Mouse (Mus musculus): ENCODE measurements around the gene Agap1.
A peak's percentile ranks its signal among the peaks of the same experiment; 100 is the strongest.

Gene Agap1

GRCm38 (mm10) chr1:89576174-89576890 lies 121.7 kb downstream of the Agap1 start:
- no peak for DNase-seq (ENCODE audit: extremely low spot score, low spot score)

GRCm38 (mm10) chr1:89576985-89577384 lies 122.4 kb downstream of the Agap1 start:
- peak; percentile 62 for DNase-seq (ENCODE audit: extremely low spot score, low spot score)

- peak; percentile 80 for DNase-seq (ENCODE audit: extremely low spot score, low spot score)
Measured at GRCm38 (mm10) chr1:89580031-89580998, 125.7 kb downstream of the Agap1 start.

DNA sequence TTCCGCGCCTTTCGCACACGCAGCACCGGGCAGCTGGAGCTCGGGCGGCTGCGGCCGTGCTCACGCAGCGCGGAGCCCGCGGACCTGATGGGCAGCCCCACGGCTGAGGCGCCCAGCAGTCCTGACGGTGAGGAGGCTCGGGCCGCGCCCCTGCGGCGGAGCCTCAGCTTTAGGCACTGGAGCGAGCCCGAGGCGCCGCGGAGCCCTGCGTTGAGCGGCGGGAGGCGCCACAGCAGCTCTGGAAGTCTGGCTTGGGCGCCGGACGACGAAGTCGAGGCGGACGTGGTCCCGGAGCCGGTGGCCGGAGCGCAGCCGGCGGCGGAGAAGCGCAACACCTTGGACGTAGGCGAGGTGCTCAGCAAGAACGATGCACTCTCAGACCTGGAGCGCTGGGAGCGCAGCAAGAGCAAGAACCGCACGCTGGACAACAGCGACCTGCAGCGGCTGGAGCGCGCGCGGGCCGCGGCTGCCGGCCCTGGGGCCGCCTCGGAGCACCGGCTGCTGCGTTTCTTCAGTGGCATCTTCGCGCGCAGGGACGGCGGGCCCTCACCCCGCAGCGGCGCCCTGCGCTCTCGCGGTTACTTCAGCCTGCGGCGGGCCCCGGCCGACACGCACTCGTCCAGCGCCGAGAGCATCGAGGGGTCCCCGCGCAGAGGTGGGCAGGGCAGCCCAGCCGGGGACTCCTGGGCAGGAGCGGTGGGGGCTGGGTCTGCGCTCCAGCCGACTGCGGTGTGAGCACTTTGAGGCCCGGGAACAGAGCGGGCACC lies 126.6 kb downstream of the Agap1 start:
- peak; percentile 68 for DNase-seq (ENCODE audit: extremely low spot score, low spot score)

- no peak for DNase-seq (ENCODE audit: extremely low spot score, low spot score)
Measured at GRCm38 (mm10) chr1:89581766-89582125, 127.1 kb downstream of the Agap1 start.

DNA sequence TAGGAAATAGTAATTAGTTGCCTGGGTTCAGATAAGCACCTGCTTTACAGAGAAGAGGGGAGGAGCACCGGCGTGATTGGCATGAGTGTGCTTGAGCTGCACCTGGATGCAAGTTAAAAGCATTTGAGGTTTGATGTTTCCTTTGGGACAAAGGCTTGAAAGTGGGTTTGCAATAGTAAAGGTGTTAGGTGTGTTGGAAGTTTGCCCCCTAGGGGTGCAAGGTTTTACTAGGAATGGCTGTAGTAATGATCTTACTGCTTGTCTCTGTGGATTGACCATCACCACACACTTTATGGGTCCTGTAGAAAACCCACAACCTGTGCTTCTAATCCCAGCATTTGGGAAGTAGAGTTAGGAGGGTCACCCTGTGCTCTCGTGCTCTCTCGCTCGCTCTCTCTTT lies 128.8 kb downstream of the Agap1 start:
- no peak for DNase-seq (ENCODE audit: extremely low spot score, low spot score)

DNA sequence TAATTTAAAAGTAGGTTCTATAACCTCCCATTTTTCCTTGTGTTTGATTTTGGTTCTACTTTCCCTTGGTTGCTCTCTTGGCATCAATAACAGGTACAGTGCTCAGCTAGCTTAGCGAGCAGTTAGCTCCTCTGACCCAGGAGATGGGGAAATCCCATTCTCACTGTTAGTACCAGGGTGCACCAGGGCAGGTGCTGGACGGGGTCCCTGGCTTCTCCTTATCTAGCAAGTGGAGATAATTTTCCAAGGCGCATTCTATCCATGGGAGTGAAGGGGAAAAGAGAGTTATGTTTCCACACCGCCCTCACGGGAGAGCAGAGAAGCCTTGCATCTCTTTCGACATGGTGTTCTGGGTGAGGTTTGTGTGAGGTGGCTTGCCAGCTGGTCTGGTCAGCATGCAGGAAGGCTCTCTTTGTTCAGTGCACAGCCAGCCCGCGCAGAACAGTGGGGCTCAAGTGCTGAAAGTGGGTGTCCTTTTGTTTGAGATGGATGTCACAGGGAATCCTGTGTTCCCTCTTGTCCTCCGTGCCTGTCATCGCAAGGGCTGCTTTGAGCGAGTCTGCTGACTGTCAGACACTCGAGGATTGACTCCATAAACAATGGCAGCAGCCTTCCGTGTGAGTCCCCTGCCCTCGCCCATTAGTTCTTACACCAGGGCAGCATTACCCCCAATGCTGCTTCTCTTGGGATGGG lies 132.5 kb downstream of the Agap1 start:
- DNase-seq (ENCODE audit: extremely low spot score, low spot score), result no peak

DNA sequence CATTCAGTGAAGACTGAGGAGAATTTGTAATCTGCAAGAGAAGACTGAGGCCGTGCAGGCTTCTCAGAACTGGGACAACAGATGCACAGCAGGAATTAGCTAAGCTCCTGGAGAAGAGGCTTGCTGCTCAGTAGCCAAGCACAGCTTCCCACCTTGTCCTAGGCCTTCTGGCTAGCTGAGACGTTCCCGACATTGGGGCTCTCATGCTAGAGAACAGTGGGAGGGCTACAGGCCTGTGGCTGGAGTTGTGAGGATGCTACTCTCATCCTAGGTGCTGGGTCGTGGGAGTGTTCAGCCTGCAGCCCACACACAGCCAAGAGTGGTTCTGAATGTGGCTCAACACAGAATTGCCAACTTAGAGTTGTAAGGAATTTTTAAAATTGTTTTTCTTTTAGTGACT lies 133.5 kb downstream of the Agap1 start:
- DNase-seq (ENCODE audit: extremely low spot score, low spot score), result no peak

- no peak for DNase-seq (ENCODE audit: extremely low spot score, low spot score)
Measured at GRCm38 (mm10) chr1:89590994-89591393, 136.4 kb downstream of the Agap1 start.

DNA sequence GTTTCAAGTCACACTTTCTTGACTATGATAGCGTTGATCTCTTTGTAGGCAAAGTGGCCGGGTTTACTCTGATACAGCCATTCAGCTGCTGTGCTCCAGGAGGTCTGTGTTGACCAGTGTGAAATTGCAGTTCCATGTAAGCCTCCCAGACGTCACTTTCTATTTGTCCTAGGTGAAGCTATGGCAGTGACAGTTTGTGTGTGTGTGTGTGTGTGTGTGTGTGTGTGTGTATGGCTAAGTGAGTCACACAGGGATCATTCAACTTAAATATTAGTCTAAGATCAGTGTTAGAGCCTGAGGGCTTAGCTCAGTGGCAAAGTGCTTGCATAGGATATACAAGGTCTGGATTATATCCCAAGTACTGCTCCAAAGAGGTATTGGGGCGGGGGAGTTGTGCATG lies 138.6 kb downstream of the Agap1 start:
- no peak for DNase-seq (ENCODE audit: extremely low spot score, low spot score)

- DNase-seq (ENCODE audit: extremely low spot score, low spot score), result no peak
Measured at GRCm38 (mm10) chr1:89594999-89595398, 140.4 kb downstream of the Agap1 start.

- DNase-seq (ENCODE audit: extremely low spot score, low spot score), result no peak
Measured at GRCm38 (mm10) chr1:89595421-89595820, 140.8 kb downstream of the Agap1 start.

DNA sequence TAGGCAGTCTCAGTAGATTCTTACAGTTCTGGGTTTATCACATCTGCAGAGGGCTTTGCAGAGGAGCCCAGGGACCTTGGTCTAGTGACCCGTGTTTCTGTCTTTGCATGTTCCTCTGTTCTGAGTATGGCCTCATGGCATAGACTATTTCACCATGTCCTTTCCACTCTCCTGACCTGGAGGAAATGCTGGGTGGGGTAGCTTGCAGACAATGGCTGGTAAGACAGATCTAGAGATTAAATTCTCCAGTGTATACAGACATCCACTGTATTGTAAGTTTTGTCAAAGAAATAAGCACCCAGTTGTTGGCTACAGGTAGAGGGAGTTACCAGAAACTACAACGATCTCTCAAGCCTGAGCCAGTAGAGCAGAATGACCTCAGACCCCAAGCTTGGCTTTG lies 141.6 kb downstream of the Agap1 start:
- DNase-seq (ENCODE audit: extremely low spot score, low spot score), result no peak

- no peak for DNase-seq (ENCODE audit: extremely low spot score, low spot score)
Measured at GRCm38 (mm10) chr1:89598906-89599305, 144.3 kb downstream of the Agap1 start.

DNA sequence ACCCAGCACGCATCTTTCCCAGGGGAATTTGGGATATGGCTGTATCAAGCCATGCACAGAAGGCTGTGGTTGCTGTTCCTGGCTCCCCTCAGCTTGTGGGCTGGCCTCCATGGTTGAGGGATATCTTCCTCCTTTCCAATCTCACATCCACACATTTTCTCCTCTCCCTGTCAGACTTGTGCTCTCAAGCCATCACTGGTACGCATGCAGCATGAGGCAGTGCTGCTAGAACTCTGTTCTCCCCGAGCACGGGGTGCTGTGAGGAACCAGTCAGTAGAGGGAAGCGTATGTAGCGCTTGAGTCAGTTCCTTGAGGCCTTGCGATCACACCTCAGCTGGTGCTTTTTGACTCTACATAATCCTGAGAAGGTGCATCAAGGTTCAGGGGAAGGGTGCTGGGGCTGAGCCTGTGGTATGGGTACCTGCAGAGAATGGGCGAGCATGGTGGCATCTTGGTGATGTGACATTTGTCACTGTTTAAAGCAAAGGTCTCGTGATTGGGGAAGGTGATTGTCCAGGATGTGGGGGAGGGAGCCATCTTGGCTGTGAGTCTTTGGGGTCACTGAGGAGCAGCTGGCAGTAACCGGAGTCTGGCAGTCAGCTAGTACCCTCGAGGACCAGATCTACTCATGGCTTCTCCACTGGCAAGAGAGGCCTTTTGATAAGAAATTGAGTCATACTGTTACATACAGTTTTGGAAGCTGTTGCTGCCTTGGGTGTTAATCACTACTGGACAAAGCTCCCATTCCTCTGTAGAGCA lies 145.6 kb downstream of the Agap1 start:
- DNase-seq (ENCODE audit: extremely low spot score, low spot score), result no peak

DNA sequence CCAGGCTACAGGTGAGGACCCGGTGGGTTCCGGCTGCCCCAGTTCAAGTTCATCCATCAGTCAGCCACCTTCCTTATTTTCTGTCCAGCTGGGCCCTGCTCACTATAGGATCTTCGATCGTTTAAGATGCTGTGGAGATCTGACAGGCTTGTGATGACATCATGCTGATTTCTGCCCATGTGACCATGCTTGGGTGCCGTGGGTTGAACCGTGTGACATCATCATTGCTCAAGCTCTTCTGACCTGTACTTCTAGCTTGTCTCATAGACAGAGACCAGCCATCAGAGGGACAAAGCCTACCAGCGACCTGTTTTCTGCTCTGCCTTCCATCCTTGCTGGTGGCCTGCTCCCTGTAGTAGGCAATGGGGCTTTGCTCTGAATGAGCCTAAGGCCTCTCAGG lies 146.7 kb downstream of the Agap1 start:
- DNase-seq (ENCODE audit: extremely low spot score, low spot score), result no peak

- no peak for DNase-seq (ENCODE audit: extremely low spot score, low spot score)
Measured at GRCm38 (mm10) chr1:89602879-89603278, 148.3 kb downstream of the Agap1 start.

- peak; percentile 58 for DNase-seq (ENCODE audit: extremely low spot score, low spot score)
Measured at GRCm38 (mm10) chr1:89606612-89607011, 152.0 kb downstream of the Agap1 start.

DNA sequence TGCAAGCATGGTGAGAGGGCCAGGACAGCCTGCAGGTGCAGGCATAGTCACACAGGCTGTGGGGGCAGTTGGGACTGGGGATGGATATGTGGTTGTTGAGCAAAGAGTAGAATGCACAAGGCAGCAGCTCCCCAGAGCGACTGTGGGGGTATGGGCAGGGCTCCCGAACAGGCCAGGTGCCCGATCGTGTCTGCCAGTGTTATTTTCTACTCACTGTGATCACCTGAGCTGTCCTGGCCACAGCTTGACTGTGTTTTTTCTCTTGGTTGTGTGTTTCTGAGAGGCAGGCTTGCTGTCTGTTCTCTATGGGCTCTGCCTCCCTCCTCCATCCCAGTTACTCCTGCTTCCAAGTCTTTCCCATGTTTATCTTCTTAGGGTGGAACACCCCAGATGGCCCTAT lies 154.2 kb downstream of the Agap1 start:
- DNase-seq (ENCODE audit: extremely low spot score, low spot score), result no peak

- DNase-seq (ENCODE audit: extremely low spot score, low spot score), result no peak
Measured at GRCm38 (mm10) chr1:89609964-89610363, 155.4 kb downstream of the Agap1 start.
